Mouse (Mus musculus) liver, postnatal 0 days (tissue): Measurements from ENCODE around the gene Gfm2.

ENCODE experiments used
- CTCF ChIP-seq: sonication (generic); IDR thresholded peaks from 2 replicates; pipeline ENCODE4 v1.5.1; 2016; ENCODE audit warnings: antibody characterized with exemption, low read depth
- EP300 ChIP-seq: IDR thresholded peaks from 2 replicates; pipeline ENCODE4 v1.6.1; 2016; ENCODE audit warnings: antibody characterized with exemption, low read depth, mild to moderate bottlenecking

DNA sequence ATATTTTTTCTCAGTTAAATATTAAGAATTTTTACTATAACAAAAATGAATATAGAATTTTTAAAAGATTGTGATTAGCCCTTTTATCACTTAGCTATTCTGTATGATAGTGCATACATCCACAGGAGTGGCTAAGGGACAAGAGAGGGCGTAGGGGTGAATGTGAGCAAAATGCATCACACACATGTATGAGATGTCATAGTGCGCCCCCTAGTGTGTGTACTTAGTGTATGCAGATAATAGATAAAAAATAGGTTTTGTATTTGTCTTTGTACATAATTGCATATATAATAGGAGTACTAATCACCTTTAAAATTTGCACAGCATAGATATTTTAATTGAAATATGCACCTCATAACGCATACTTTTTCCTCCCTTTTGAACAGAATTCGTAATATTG is 8.1 kb downstream of the Gfm2 start:
- TF ChIP-seq CTCF (peak; percentile 79), EP300 (no peak)
